Mouse (Mus musculus): ENCODE measurements around the gene Tmem41a.
"Not testable (repeated sequence)": the region's sequence is repeated elsewhere in the genome, so short reads cannot be mapped to it uniquely, and the experiment has no call there.

DNA sequence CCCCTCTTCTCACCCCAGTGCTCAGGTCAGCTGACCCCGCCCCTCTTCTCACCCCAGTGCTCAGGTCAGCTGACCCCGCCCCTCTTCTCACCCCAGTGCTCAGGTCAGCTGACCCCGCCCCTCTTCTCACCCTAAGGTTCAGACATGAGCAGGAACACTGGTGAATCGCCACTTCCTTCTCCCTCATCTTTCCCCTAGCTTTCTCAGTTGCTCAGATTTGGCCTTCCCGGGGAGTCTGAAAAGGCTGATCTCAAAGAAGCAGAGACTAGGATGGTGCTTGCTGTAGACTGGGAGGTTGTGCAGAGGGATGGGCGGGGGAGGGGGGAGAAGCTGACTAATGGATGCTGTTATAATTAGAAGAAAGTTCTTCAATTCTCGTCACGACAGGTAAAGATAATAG, 38.4 kb downstream of the Tmem41a start:
- not testable (repeated sequence) for TF ChIP-seq CTCF (IDR thresholded peaks at IDR 0.05; ENCODE audit: control insufficient read depth, insufficient read depth, insufficient read length); MAX (IDR thresholded peaks at IDR 0.05); USF1 (IDR thresholded peaks at IDR 0.05; ENCODE audit: low read depth)
